Mouse (Mus musculus): ENCODE data around the gene Casp2. TPM values are rescaled to one million over a fixed set of nuclear protein-coding genes. Genes with fewer than 3 reads are reported as not detected.
A peak's percentile ranks its signal among the peaks of the same experiment; 100 is the strongest.

Gene Casp2
- total and polyA plus RNA-seq, 3 experiments, result 24.7 to 47.8 (median 31.6) TPM

DNA sequence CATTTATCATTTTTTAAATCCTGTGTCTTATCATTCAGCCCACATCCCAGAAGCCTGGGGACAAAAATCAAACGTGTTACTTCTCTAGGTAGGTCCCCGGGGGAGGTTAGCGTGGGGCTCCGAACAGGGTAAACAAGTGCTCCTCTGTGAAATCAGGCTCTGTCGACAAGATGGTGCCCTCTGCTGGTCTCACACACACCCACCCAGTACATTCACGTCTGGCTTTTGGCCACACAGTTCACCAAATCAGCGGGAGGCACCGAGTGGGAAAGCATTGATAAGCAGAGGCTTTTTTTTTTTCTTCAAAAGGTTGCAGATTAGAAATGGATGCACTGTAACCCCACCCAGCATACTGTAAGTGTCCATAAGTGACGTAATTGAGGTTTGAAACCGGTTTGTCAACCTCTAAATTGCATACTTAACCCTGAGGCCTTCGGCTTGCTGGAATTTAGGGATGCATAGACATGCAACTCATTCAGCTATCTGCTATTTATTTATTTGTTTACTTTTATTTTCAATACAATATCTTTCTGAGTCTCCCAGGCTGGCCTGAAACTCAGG lies 7.4 kb upstream of the Casp2 start:
- dilution Hi-C loops (cut with MboI; ENCODE audit: extremely low pct_ligation_motif_present, extremely low pct_unique_long_range_greater_than_20kb, low sequenced_read_pairs), result no loop called here
- DNase-seq (ENCODE audit: extremely low read depth), result peak; percentile 59

DNA sequence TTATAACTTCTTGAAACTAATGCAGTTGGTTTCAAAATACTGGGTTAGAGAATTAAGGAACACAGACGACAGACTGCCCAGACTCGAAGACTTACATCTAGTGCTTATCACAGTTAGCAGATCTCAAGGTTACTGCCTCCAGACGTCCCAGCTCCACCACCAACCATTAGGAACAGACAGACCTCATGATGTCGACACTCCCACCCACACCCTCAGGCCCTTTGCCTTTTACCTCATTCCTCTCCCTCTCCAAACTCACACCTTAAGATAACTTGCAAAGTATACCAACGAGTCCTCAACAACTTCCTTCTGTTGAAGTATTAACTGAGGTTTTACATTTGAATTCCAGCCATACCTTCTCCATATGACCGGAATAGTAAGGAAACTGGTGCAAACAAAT lies 4.4 kb upstream of the Casp2 start:
- H3K36me3 ChIP-seq (replicated peaks in 1 of 2; ENCODE audit: control insufficient read depth in 1 of 2, insufficient read depth in 1 of 2, low read length in 1 of 2), result no peaks in the 10 kb centered on the region
- in situ Hi-C loops (cut with MboI; ENCODE audit: low pct_ligation_motif_present, low pct_unique_long_range_greater_than_20kb, low sequenced_read_pairs), result no loop called here
- H3K79me2 ChIP-seq (replicated peaks; ENCODE audit: control insufficient read depth, extremely low read depth, insufficient read depth, poor library complexity, severe bottlenecking), result peaks cover 5% of the 10 kb centered on the region; the same call in 1 of the 2 replicates
- H3K27ac ChIP-seq (ENCODE audit: insufficient read depth, low read depth), result no peak overlapping the region
- TF ChIP-seq UBTF (IDR thresholded peaks at IDR 0.05; ENCODE audit: low read depth, low read length) (no peak), EP300 (IDR thresholded peaks at IDR 0.05; ENCODE audit: low read length) (no peak), ELF1 (IDR thresholded peaks at IDR 0.05; ENCODE audit: low read depth, low read length) (no peak), MAFK (IDR thresholded peaks at IDR 0.05; ENCODE audit: insufficient replicate concordance, low read length) (no peak), MAX (IDR thresholded peaks at IDR 0.05; ENCODE audit: low read length) (no peak), KAT2A (IDR thresholded peaks at IDR 0.05; ENCODE audit: insufficient replicate concordance, low read length) (no peak), E2F4 (IDR thresholded peaks at IDR 0.05; ENCODE audit: insufficient replicate concordance, low read depth, low read length) (no peak), CHD2 (IDR thresholded peaks at IDR 0.05; ENCODE audit: low read length) (no peak), ZMIZ1 (IDR thresholded peaks at IDR 0.05; ENCODE audit: low read depth, low read length) (no peak), POLR2A (IDR thresholded peaks at IDR 0.05; ENCODE audit: low read depth, low read length) (no peak), MAZ (IDR thresholded peaks at IDR 0.05; ENCODE audit: low read depth, low read length) (no peak)
- H3K4me3 ChIP-seq (replicated peaks in 1 of 3; ENCODE audit: low read depth in 2 of 3, low read length in 2 of 3, poor library complexity in 1 of 3), result no peak overlapping the region
- DNase-seq (ENCODE audit: extremely low read depth), result no peak
- no peaks in the 10 kb centered on the region for H3K9me3 ChIP-seq (replicated peaks; ENCODE audit: low read length)
- no peak overlapping the region for H3K4me2 ChIP-seq (ENCODE audit: insufficient read depth, low read depth, poor library complexity, severe bottlenecking)
- dilution Hi-C loops (cut with MboI; ENCODE audit: extremely low pct_ligation_motif_present, extremely low pct_unique_long_range_greater_than_20kb, low sequenced_read_pairs), result no loop called here
- H3K27me3 ChIP-seq (replicated peaks), result no peaks in the 10 kb centered on the region
- H3K9ac ChIP-seq (ENCODE audit: insufficient read depth, low read depth), result no peak overlapping the region
- H3K4me1 ChIP-seq (ENCODE audit: control insufficient read depth in 1 of 2, insufficient read depth in 2 of 2), result peaks cover 0 to 9% of the 10 kb centered on the region in 2 experiments; a peak in 1 of 4 replicates

More for the DNA sequence above, 7.4 kb upstream of the Casp2 start:
- in situ Hi-C loops (cut with MboI; ENCODE audit: low pct_ligation_motif_present, low pct_unique_long_range_greater_than_20kb, low sequenced_read_pairs), result no loop called here
- Histone ChIP-seq H3K4me2 (ENCODE audit: insufficient read depth, low read depth, poor library complexity, severe bottlenecking) (no peak overlapping the region), H3K4me1 (ENCODE audit: control insufficient read depth in 1 of 2, insufficient read depth in 2 of 2) (peaks cover 0 to 2% of the 10 kb centered on the region in 2 experiments; a peak in 1 of 4 replicates), H3K4me3 (replicated peaks in 1 of 3; ENCODE audit: low read depth in 2 of 3, low read length in 2 of 3, poor library complexity in 1 of 3) (no peak overlapping the region), H3K36me3 (replicated peaks in 1 of 2; ENCODE audit: control insufficient read depth in 1 of 2, insufficient read depth in 1 of 2, low read length in 1 of 2) (no peaks in the 10 kb centered on the region), H3K9ac (ENCODE audit: insufficient read depth, low read depth) (no peak overlapping the region), H3K27me3 (replicated peaks) (no peaks in the 10 kb centered on the region), H3K79me2 (replicated peaks; ENCODE audit: control insufficient read depth, extremely low read depth, insufficient read depth, poor library complexity, severe bottlenecking) (no peaks in the 10 kb centered on the region), H3K27ac (ENCODE audit: insufficient read depth, low read depth) (no peak overlapping the region), H3K9me3 (replicated peaks; ENCODE audit: low read length) (no peaks in the 10 kb centered on the region)
- TF ChIP-seq SMC3 (IDR thresholded peaks at IDR 0.05; ENCODE audit: low read depth, low read length) (peak; percentile 84), TCF12 (IDR thresholded peaks at IDR 0.05; ENCODE audit: low read depth, low read length) (no peak), IRF4 (IDR thresholded peaks at IDR 0.05; ENCODE audit: low read depth, low read length) (peak; percentile 23; the same call in 1 of the 2 replicates), MAFK (IDR thresholded peaks at IDR 0.05; ENCODE audit: insufficient replicate concordance, low read length) (no peak), CTCF (conservative IDR thresholded peaks at IDR 0.05 in 1 of 2, IDR thresholded peaks at IDR 0.05 in 1 of 2; ENCODE audit: low read depth in 2 of 2, low read length in 2 of 2) (peak; percentile 18 to 79; a peak in 2 of 4 replicates), RCOR1 (conservative IDR thresholded peaks at IDR 0.05; ENCODE audit: low read depth, low read length) (no peak), CHD2 (IDR thresholded peaks at IDR 0.05; ENCODE audit: low read length) (no peak), BHLHE40 (IDR thresholded peaks at IDR 0.05; ENCODE audit: low read depth, low read length) (no peak), RAD21 (IDR thresholded peaks at IDR 0.05; ENCODE audit: low read depth, low read length) (peak; percentile 55), PAX5 (IDR thresholded peaks at IDR 0.05; ENCODE audit: low read length) (no peak)
